Mouse (Mus musculus): ENCODE measurements around the gene Slc13a2.

DNA sequence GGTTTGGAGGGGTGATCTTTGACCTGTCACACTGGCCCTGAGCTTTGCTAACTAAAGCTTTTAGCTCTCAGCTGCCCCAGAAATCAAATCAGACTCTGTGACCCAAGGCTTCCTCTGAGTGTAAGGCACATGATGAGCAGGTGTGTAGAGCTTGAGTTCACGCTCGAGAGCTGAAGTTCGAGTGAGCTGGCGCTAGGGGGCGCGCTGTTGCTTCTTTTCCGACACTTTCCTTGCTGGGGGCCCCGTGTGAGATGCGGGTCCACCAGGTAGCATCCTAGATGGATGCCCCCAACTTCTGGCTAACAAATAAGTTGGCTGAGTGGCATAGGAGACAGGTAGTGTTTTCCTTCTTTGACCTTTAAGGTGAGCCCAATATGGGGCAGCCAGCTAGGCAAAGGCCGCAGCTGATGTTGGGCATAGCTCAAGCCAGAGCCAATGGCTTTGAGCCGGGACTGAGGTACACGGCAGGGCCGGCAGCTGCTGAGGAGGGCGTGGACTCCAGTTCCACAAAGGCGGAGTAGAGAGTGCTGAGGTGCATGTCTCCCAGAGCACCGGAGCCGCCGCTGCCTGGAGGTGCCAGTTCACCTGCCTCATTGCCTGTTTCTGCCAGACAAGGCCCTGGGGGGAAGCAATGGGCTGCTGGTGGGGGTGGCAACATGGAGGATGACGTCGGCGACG is 63.5 kb downstream of the Slc13a2 start:
- TF ChIP-seq GATA1 (IDR thresholded peaks at IDR 0.05; ENCODE audit: borderline replicate concordance, low read length) (no peak), FLI1 (IDR thresholded peaks at IDR 0.05; ENCODE audit: low read length) (no peak)

All from megakaryocyte, embryonic 14.5 days (primary cell).